Mouse (Mus musculus): ENCODE measurements around the gene Fut7. TPM values are rescaled to one million over a fixed set of nuclear protein-coding genes. Genes with fewer than 3 reads are reported as not detected.

The Fut7 gene
- polyA plus RNA-seq, 1 experiment from 2014 or later: 0.11 TPM

- ATAC-seq (ENCODE audit: low read depth): no peak
Observed at GRCm38 (mm10) chr2:25460135-25460534, 37.1 kb downstream of the Fut7 start.

GRCm38 (mm10) chr2:25460551-25461309 is 37.7 kb downstream of the Fut7 start, which contains the start of gene Paxx:
Gene Paxx, minus strand, starts transcription at chr2:25461094.
- Histone ChIP-seq H3K27ac (replicated peaks; ENCODE audit: low read depth, low read length) (peak within 1 kb of the TSS; percentile 90), H3K4me2 (ENCODE audit: low read depth, low read length) (peak within 1 kb of the TSS; percentile 70), H3K9me3 (ENCODE audit: control insufficient read depth, low read length) (no peaks in the 10 kb centered on the region), H3K4me3 (ENCODE audit: low read depth, low read length) (peak within 1 kb of the TSS; percentile 75), H3K9ac (ENCODE audit: low read depth, low read length) (peak within 1 kb of the TSS; percentile 80), H3K4me1 (ENCODE audit: control insufficient read depth, insufficient read depth, low read length) (peaks cover 10% of the 10 kb centered on the region; the same call in 1 of the 2 replicates), H3K27me3 (replicated peaks; ENCODE audit: control insufficient read depth, insufficient read depth, low read length) (no peaks in the 10 kb centered on the region), H3K36me3 (ENCODE audit: control insufficient read depth, insufficient read depth, low read length) (no peaks in the 10 kb centered on the region)
- DNase-seq (ENCODE audit: low spot score) (peak; percentile 98), ATAC-seq (ENCODE audit: low read depth) (peak; percentile 93)
- 1% methylated on average over 37 of the region's 48 CpGs for WGBS

More at GRCm38 (mm10) chr2:25460135-25460534, 37.1 kb downstream of the Fut7 start:
- Histone ChIP-seq H3K9me3 (ENCODE audit: control insufficient read depth, low read length) (no peaks in the 10 kb centered on the region), H3K4me2 (ENCODE audit: low read depth, low read length) (peak overlapping the region; percentile 70), H3K4me3 (ENCODE audit: low read depth, low read length) (peak overlapping the region; percentile 75), H3K9ac (ENCODE audit: low read depth, low read length) (peak overlapping the region; percentile 80), H3K36me3 (ENCODE audit: control insufficient read depth, insufficient read depth, low read length) (no peaks in the 10 kb centered on the region), H3K4me1 (ENCODE audit: control insufficient read depth, insufficient read depth, low read length) (peaks cover 10% of the 10 kb centered on the region; the same call in 1 of the 2 replicates), H3K27me3 (replicated peaks; ENCODE audit: control insufficient read depth, insufficient read depth, low read length) (no peaks in the 10 kb centered on the region), H3K27ac (replicated peaks; ENCODE audit: low read depth, low read length) (peak overlapping the region; percentile 90)
- DNase-seq (ENCODE audit: low spot score): no peak
- WGBS: 51% methylated on average over 4 of the region's 5 CpGs

GRCm38 (mm10) chr2:25461407-25461806 is 38.3 kb downstream of the Fut7 start:
- 22% methylated on average over 3 of the region's 3 CpGs for WGBS
- ATAC-seq (ENCODE audit: low read depth): no peak
- Histone ChIP-seq H3K4me1 (ENCODE audit: control insufficient read depth, insufficient read depth, low read length) (peaks cover 16% of the 10 kb centered on the region; the same call in 1 of the 2 replicates), H3K27ac (replicated peaks; ENCODE audit: low read depth, low read length) (peak overlapping the region; percentile 90), H3K4me3 (ENCODE audit: low read depth, low read length) (peak overlapping the region; percentile 75), H3K4me2 (ENCODE audit: low read depth, low read length) (peak overlapping the region; percentile 70), H3K27me3 (replicated peaks; ENCODE audit: control insufficient read depth, insufficient read depth, low read length) (no peaks in the 10 kb centered on the region), H3K9me3 (ENCODE audit: control insufficient read depth, low read length) (no peaks in the 10 kb centered on the region), H3K9ac (ENCODE audit: low read depth, low read length) (peak overlapping the region; percentile 80), H3K36me3 (ENCODE audit: control insufficient read depth, insufficient read depth, low read length) (no peaks in the 10 kb centered on the region)
- no peak for DNase-seq (ENCODE audit: low spot score)

GRCm38 (mm10) chr2:25463630-25464029 is 40.6 kb downstream of the Fut7 start:
- Histone ChIP-seq H3K27ac (replicated peaks; ENCODE audit: low read depth, low read length) (no peak overlapping the region), H3K36me3 (ENCODE audit: control insufficient read depth, insufficient read depth, low read length) (no peaks in the 10 kb centered on the region), H3K27me3 (replicated peaks; ENCODE audit: control insufficient read depth, insufficient read depth, low read length) (no peaks in the 10 kb centered on the region), H3K9ac (ENCODE audit: low read depth, low read length) (no peak overlapping the region), H3K4me3 (ENCODE audit: low read depth, low read length) (no peak overlapping the region), H3K4me2 (ENCODE audit: low read depth, low read length) (no peak overlapping the region), H3K4me1 (ENCODE audit: control insufficient read depth, insufficient read depth, low read length) (peaks cover 16% of the 10 kb centered on the region; the same call in 1 of the 2 replicates), H3K9me3 (ENCODE audit: control insufficient read depth, low read length) (no peaks in the 10 kb centered on the region)
- DNase-seq (ENCODE audit: low spot score) (no peak), ATAC-seq (ENCODE audit: low read depth) (no peak)
- 73% methylated on average over 3 of the region's 3 CpGs for WGBS

GRCm38 (mm10) chr2:25465256-25465655 is 42.2 kb downstream of the Fut7 start:
- Histone ChIP-seq H3K27ac (replicated peaks; ENCODE audit: low read depth, low read length) (no peak overlapping the region), H3K9me3 (ENCODE audit: control insufficient read depth, low read length) (no peaks in the 10 kb centered on the region), H3K36me3 (ENCODE audit: control insufficient read depth, insufficient read depth, low read length) (no peaks in the 10 kb centered on the region), H3K27me3 (replicated peaks; ENCODE audit: control insufficient read depth, insufficient read depth, low read length) (no peaks in the 10 kb centered on the region), H3K4me1 (ENCODE audit: control insufficient read depth, insufficient read depth, low read length) (peaks cover 13% of the 10 kb centered on the region; the same call in 1 of the 2 replicates), H3K4me3 (ENCODE audit: low read depth, low read length) (no peak overlapping the region), H3K9ac (ENCODE audit: low read depth, low read length) (no peak overlapping the region), H3K4me2 (ENCODE audit: low read depth, low read length) (no peak overlapping the region)
- WGBS: 77% methylated on average over 2 of the region's 2 CpGs
- no peak for DNase-seq (ENCODE audit: low spot score)
- ATAC-seq (ENCODE audit: low read depth): no peak

- Histone ChIP-seq H3K9me3 (ENCODE audit: control insufficient read depth, low read length) (no peaks in the 10 kb centered on the region), H3K36me3 (ENCODE audit: control insufficient read depth, insufficient read depth, low read length) (no peaks in the 10 kb centered on the region), H3K9ac (ENCODE audit: low read depth, low read length) (no peak overlapping the region), H3K27me3 (replicated peaks; ENCODE audit: control insufficient read depth, insufficient read depth, low read length) (no peaks in the 10 kb centered on the region), H3K4me2 (ENCODE audit: low read depth, low read length) (no peak overlapping the region), H3K27ac (replicated peaks; ENCODE audit: low read depth, low read length) (no peak overlapping the region), H3K4me1 (ENCODE audit: control insufficient read depth, insufficient read depth, low read length) (peaks cover 13% of the 10 kb centered on the region; the same call in 1 of the 2 replicates), H3K4me3 (ENCODE audit: low read depth, low read length) (no peak overlapping the region)
- WGBS: 39% methylated on average over 10 of the region's 10 CpGs
- DNase-seq (ENCODE audit: low spot score) (no peak), ATAC-seq (ENCODE audit: low read depth) (peak; percentile 32; the same call in 1 of the 2 replicates)
Observed at GRCm38 (mm10) chr2:25465816-25466635, 43.0 kb downstream of the Fut7 start.

- H3K9ac ChIP-seq (ENCODE audit: low read depth, low read length): no peak overlapping the region
- peaks cover 9% of the 10 kb centered on the region; the same call in 1 of the 2 replicates for H3K4me1 ChIP-seq (ENCODE audit: control insufficient read depth, insufficient read depth, low read length)
- H3K36me3 ChIP-seq (ENCODE audit: control insufficient read depth, insufficient read depth, low read length): no peaks in the 10 kb centered on the region
- DNase-seq (ENCODE audit: low spot score) (no peak), ATAC-seq (ENCODE audit: low read depth) (no peak)
- no peak overlapping the region for H3K4me3 ChIP-seq (ENCODE audit: low read depth, low read length)
- no peaks in the 10 kb centered on the region for H3K9me3 ChIP-seq (ENCODE audit: control insufficient read depth, low read length)
- H3K27me3 ChIP-seq (replicated peaks; ENCODE audit: control insufficient read depth, insufficient read depth, low read length): no peaks in the 10 kb centered on the region
- H3K27ac ChIP-seq (replicated peaks; ENCODE audit: low read depth, low read length): no peak overlapping the region
- no peak overlapping the region for H3K4me2 ChIP-seq (ENCODE audit: low read depth, low read length)
- WGBS: 70% methylated on average over 14 of the region's 14 CpGs
Observed at GRCm38 (mm10) chr2:25467606-25468303, 44.7 kb downstream of the Fut7 start.

All from embryonic facial prominence, embryonic 14.5 days (tissue).